Mouse (Mus musculus) urinary bladder, postnatal 36 days (tissue): Measurements from ENCODE around the gene Fgfr2.

ENCODE experiments used
- DNase-seq, 2 experiments: peaks; one replicate each; pipeline ENCODE4 v3.0.0; 2022; ENCODE audit warnings: low spot score in 2 of 2, mixed read lengths in 1 of 2

Gene Fgfr2

GRCm38 (mm10) chr7:130656965-130657364 is 2466.2 kb downstream of the Fgfr2 start:
- no peak for DNase-seq

DNA sequence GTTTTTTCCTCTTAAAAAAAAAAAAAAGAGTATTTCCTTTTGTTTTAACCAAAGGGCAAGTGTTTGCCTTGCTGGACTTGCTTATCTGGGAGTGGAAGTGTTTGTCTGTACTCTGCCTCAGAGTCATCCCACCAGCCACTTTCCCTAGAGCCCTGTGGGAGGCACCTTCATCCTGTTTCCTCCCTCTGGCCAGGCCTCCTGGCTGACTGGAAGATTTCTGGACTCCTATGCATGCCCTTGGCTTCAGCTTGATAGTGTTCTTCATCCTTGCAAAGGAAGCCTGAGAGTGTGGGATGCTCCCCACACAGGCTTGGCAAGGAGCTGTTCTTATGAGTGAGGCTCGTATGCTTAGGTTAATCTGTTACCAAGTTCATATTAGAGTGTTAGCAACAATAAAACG is 2468.6 kb downstream of the Fgfr2 start:
- no peak for DNase-seq

GRCm38 (mm10) chr7:130653036-130653555 is 2470.1 kb downstream of the Fgfr2 start:
- DNase-seq = no peak

- DNase-seq = no peak
These were observed 2472.5 kb downstream of the Fgfr2 start for GRCm38 (mm10) chr7:130650621-130651020.

DNA sequence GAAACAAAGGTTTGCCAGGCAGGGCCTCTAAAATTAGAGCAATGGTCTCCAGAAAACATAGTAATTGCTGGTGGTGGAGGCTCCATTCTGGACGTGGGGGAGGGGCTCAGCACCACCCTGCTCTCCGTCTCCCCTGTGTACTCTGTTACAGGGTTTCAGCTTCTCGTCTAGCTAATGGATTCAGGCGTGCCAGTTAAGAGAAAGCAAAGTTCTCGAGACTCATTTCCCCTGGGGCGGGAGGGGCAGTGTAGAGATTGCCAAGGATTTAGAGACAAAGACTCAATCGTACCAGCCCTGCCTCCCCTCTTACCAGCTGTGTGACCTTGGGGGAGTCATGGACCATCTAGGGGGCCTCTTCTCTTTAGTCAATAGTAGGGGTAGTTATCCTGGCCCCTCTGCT is 2473.9 kb downstream of the Fgfr2 start:
- peak in 1 of 2 experiments; percentile 48 for DNase-seq

- no peak for DNase-seq
These were observed 2475.1 kb downstream of the Fgfr2 start for GRCm38 (mm10) chr7:130648061-130648460.

GRCm38 (mm10) chr7:130646762-130647139 is 2476.4 kb downstream of the Fgfr2 start:
- DNase-seq = peak; percentile 67 to 87

DNA sequence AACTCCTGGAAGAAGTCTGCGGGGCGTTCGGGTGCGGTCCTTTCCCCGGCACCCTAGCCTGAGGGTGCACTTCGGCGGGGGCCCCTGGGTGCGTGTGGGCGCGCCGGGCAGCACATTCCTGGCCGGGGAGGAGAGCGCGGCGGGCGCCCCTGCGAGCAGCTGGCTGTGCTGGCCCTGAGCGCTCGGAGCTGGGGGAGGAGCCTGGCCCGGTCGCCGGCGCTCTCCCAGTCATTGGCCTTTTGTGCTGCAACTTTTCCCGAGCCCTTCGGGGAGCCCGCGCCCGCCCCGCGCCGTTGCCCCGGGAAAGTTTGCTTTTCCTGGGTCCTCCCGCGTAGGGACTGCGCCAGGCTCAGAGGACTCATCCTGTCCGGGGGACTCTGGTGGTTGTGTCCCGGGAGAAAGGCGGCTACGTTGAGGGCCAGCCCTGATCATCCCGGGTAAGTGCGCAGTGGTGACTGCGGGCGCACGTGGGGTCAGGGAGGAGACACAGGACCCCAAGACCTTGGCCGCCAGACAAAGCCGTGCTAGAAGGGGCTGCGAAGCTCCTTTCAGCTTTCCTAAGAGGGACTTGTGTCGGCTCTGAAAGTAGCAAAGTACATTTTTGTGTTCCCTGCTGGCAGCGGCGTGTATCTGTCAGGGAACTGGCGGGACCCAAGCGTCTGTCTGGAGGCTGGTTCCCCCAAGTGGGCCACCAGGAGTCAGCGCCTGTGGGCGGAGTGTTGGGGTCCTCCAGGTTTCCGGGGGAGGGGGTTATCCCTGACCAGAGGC is 2477.0 kb downstream of the Fgfr2 start:
- DNase-seq = peak; percentile 78 to 82

GRCm38 (mm10) chr7:130645332-130645993 is 2477.7 kb downstream of the Fgfr2 start:
- DNase-seq = peak; percentile 72 to 76

DNA sequence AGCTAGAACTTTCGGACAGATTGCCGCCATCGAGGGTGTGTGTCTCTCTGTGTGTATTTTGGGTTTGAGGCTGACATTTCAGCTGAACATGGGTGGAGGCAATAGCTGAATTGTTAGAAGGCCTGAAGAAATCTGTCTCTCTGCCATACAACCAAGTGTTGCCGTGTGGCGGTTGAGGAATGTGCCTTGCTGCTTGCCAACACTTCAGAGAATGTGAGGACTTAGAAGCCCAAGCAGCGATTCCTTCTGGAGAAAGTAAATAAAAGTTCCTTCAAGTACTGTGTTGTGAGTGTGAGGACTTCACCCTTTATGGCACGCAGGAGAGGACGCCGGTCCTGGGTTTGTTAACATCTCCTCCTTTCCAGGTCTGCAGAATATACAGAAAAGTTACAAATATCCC is 2482.5 kb downstream of the Fgfr2 start:
- no peak for DNase-seq

- DNase-seq = no peak
These were observed 2485.3 kb downstream of the Fgfr2 start for GRCm38 (mm10) chr7:130637811-130638210.

GRCm38 (mm10) chr7:130636902-130637301 is 2486.2 kb downstream of the Fgfr2 start:
- DNase-seq = no peak

DNA sequence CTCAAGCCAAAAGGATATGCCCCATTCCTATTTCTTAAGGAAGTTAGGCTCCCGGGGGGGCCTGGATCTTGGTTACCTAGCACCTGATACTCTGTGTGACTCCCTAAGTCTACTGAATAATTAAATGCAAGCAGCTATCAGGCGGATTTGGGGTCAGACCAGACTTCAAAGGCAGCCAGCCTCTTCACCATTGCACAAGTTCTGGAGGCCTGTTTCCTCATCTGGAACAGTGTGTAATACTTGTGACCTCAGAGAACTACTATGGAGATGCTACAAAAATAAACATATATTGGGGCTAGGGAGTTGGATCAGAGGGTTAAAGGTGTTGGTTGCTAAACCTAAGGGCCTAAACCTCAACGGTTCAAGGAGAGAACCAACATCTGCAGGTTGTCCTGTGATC is 2486.9 kb downstream of the Fgfr2 start:
- no peak for DNase-seq

- no peak for DNase-seq
These were observed 2487.9 kb downstream of the Fgfr2 start for GRCm38 (mm10) chr7:130635212-130635611.

- DNase-seq = no peak
These were observed 2488.8 kb downstream of the Fgfr2 start for GRCm38 (mm10) chr7:130634259-130634871.

DNA sequence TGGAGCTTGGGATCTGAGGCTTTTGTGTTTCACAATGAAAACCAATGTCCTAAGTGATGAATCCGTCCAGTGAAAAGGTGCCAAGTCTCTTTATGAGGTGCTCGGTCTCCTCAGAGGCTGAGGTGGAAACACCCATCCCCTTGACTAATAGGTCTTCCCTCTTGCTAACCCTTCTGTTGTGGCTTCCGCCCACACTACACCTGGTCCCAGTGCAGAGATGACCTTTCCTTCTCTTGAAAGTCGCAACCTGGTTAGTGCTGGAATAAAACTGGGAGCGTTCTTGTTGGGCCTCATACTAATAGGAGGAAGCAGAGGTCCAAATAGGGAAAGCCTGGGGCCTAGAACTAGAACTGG is 2490.8 kb downstream of the Fgfr2 start:
- no peak for DNase-seq

GRCm38 (mm10) chr7:130631553-130632378 is 2491.4 kb downstream of the Fgfr2 start:
- DNase-seq = no peak

- no peak for DNase-seq
These were observed 2492.2 kb downstream of the Fgfr2 start for GRCm38 (mm10) chr7:130630956-130631355.

DNA sequence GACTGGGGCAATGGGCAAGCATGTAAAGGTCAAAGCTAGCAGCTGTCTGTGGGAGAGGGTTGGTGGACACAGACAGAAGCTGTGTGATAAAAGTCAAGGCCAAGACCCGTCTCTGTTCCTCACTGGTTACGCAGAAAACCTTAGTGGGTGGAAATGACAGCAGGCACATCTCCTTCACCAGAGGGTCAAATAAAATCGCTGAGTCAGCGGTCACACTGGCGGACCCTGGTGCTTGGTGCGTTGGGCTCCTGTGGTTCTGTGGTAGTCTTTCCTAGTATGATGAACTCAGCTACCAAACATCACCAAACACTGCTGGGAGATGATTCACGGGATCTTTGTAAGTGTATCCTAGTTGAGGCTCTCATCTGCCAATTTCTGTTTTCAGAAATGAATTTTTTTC is 2493.2 kb downstream of the Fgfr2 start:
- DNase-seq = no peak

- no peak for DNase-seq
These were observed 2494.5 kb downstream of the Fgfr2 start for GRCm38 (mm10) chr7:130628601-130629000.

DNA sequence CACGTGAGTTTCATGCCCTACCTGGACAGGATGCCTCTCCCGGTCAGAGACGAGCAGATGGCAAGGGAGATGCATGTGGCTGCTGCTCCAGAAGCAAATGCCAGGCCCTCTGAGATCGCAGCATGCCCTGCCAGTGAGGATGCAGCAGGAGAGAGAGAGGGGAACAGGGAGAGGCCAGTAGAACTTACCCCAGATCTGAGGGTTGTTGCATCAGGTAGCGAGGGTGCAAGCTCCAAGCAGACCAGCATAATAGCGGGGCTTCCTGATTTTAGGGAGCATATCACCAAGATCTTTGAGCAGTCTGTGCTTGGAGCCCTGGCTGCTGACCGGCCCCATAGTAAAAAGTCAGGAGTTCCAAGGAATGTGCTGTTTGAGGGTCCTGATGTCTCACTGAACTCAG is 2497.8 kb downstream of the Fgfr2 start:
- DNase-seq = no peak

GRCm38 (mm10) chr7:130624299-130624698 is 2498.9 kb downstream of the Fgfr2 start:
- peak in 1 of 2 experiments; percentile 44 for DNase-seq
